Mouse (Mus musculus): ENCODE results near the gene Slc35e2. TPM values are rescaled to one million over a fixed set of nuclear protein-coding genes. Genes with fewer than 3 reads are reported as not detected.

The Slc35e2 gene
- polyA plus RNA-seq (2014; fragmentation: Nextera tagmentation; extraction: Ambion mirVana) = 18.0 and 18.1 TPM in 2 replicates

GRCm38 (mm10) chr4:155601091-155601996 lies at the start of gene Slc35e2:
Slc35e2 (plus strand) TSS chr4:155601416.
- under 1% methylated on average over 64 of the region's 65 CpGs for WGBS

GRCm38 (mm10) chr4:155552917-155553532 lies 48.2 kb upstream of the Slc35e2 start:
- H3K4me1 ChIP-seq (ENCODE audit: control insufficient read depth, insufficient read depth, low read length) = no peaks in the 10 kb centered on the region
- H3K9ac ChIP-seq (ENCODE audit: low read length) = no peak overlapping the region
- DNase-seq (ENCODE audit: low spot score, missing footprints) (no peak), ATAC-seq (ENCODE audit: low FRiP score) (no peak)
- 93% methylated on average over 6 of the region's 6 CpGs for WGBS
- H3K9me3 ChIP-seq (ENCODE audit: control insufficient read depth, low read length) = no peaks in the 10 kb centered on the region
- H3K4me2 ChIP-seq = no peak overlapping the region
- no peak overlapping the region for H3K4me3 ChIP-seq (ENCODE audit: low read depth, low read length)
- no peak overlapping the region for H3K27ac ChIP-seq (ENCODE audit: low read depth, low read length)
- peaks cover 32% of the 10 kb centered on the region; the same call in 1 of the 2 replicates for H3K36me3 ChIP-seq (ENCODE audit: control insufficient read depth, insufficient read depth, low read length)
- no peaks in the 10 kb centered on the region for H3K27me3 ChIP-seq (ENCODE audit: control insufficient read depth, insufficient read depth, low read length)

More at GRCm38 (mm10) chr4:155601091-155601996, at the start of gene Slc35e2:
- Histone ChIP-seq H3K27ac (ENCODE audit: low read depth, low read length) (peak within 1 kb of the TSS; percentile 95), H3K36me3 (ENCODE audit: control insufficient read depth, insufficient read depth, low read length) (no peaks in the 10 kb centered on the region), H3K9me3 (ENCODE audit: control insufficient read depth, low read length) (no peaks in the 10 kb centered on the region), H3K27me3 (ENCODE audit: control insufficient read depth, insufficient read depth, low read length) (no peaks in the 10 kb centered on the region), H3K4me1 (ENCODE audit: control insufficient read depth, insufficient read depth, low read length) (peaks cover 9% of the 10 kb centered on the region), H3K4me3 (ENCODE audit: low read depth, low read length) (peak within 1 kb of the TSS; percentile 94), H3K4me2 (peak within 1 kb of the TSS; percentile 97), H3K9ac (ENCODE audit: low read length) (peak within 1 kb of the TSS; percentile 86)
- peak; percentile 96 for ATAC-seq (ENCODE audit: low FRiP score)
- DNase-seq (ENCODE audit: low spot score, missing footprints) = peak; percentile 100

DNA sequence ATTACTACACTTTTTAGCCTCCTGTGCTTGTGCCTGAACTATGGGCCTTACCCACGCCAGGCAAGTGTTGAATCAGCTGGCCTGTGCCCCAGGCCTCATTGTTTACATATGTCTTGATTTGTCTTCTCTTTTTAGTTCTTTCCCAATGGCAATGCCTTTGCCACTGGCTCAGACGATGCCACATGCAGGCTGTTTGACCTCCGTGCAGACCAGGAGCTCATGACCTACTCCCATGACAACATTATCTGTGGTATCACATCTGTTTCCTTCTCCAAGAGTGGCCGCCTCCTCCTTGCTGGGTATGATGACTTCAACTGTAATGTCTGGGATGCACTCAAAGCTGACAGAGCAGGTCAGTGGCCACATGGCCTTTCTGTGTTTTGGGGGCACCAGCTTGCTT lies 46.3 kb upstream of the Slc35e2 start:
- ATAC-seq (ENCODE audit: low FRiP score) (no peak), DNase-seq (ENCODE audit: low spot score, missing footprints) (no peak)
- WGBS = 83% methylated on average over 4 of the region's 4 CpGs
- Histone ChIP-seq H3K4me1 (ENCODE audit: control insufficient read depth, insufficient read depth, low read length) (no peaks in the 10 kb centered on the region), H3K9ac (ENCODE audit: low read length) (no peak overlapping the region), H3K36me3 (ENCODE audit: control insufficient read depth, insufficient read depth, low read length) (peaks cover 40% of the 10 kb centered on the region; the same call in 1 of the 2 replicates), H3K9me3 (ENCODE audit: control insufficient read depth, low read length) (no peaks in the 10 kb centered on the region), H3K4me2 (no peak overlapping the region), H3K27ac (ENCODE audit: low read depth, low read length) (no peak overlapping the region), H3K4me3 (ENCODE audit: low read depth, low read length) (no peak overlapping the region), H3K27me3 (ENCODE audit: control insufficient read depth, insufficient read depth, low read length) (no peaks in the 10 kb centered on the region)

- 81% methylated on average over 1 of the region's 1 CpGs for WGBS
- no peak overlapping the region for H3K4me3 ChIP-seq (ENCODE audit: low read depth, low read length)
- ATAC-seq (ENCODE audit: low FRiP score) (no peak), DNase-seq (ENCODE audit: low spot score, missing footprints) (no peak)
- H3K9me3 ChIP-seq (ENCODE audit: control insufficient read depth, low read length) = no peaks in the 10 kb centered on the region
- no peak overlapping the region for H3K9ac ChIP-seq (ENCODE audit: low read length)
- no peak overlapping the region for H3K27ac ChIP-seq (ENCODE audit: low read depth, low read length)
- H3K27me3 ChIP-seq (ENCODE audit: control insufficient read depth, insufficient read depth, low read length) = no peaks in the 10 kb centered on the region
- peaks cover 44% of the 10 kb centered on the region; the same call in 1 of the 2 replicates for H3K36me3 ChIP-seq (ENCODE audit: control insufficient read depth, insufficient read depth, low read length)
- no peaks in the 10 kb centered on the region for H3K4me1 ChIP-seq (ENCODE audit: control insufficient read depth, insufficient read depth, low read length)
- H3K4me2 ChIP-seq = no peak overlapping the region
These were observed 45.8 kb upstream of the Slc35e2 start for GRCm38 (mm10) chr4:155555464-155555863.

GRCm38 (mm10) chr4:155559454-155559853 lies 41.8 kb upstream of the Slc35e2 start:
- H3K27me3 ChIP-seq (ENCODE audit: control insufficient read depth, insufficient read depth, low read length) = no peaks in the 10 kb centered on the region
- no peak overlapping the region for H3K4me2 ChIP-seq
- DNase-seq (ENCODE audit: low spot score, missing footprints) (no peak), ATAC-seq (ENCODE audit: low FRiP score) (no peak)
- H3K4me3 ChIP-seq (ENCODE audit: low read depth, low read length) = no peak overlapping the region
- H3K4me1 ChIP-seq (ENCODE audit: control insufficient read depth, insufficient read depth, low read length) = peaks cover 19% of the 10 kb centered on the region
- WGBS = 83% methylated on average over 6 of the region's 6 CpGs
- no peaks in the 10 kb centered on the region for H3K9me3 ChIP-seq (ENCODE audit: control insufficient read depth, low read length)
- no peak overlapping the region for H3K27ac ChIP-seq (ENCODE audit: low read depth, low read length)
- H3K9ac ChIP-seq (ENCODE audit: low read length) = no peak overlapping the region
- peaks cover 33% of the 10 kb centered on the region; the same call in 1 of the 2 replicates for H3K36me3 ChIP-seq (ENCODE audit: control insufficient read depth, insufficient read depth, low read length)

DNA sequence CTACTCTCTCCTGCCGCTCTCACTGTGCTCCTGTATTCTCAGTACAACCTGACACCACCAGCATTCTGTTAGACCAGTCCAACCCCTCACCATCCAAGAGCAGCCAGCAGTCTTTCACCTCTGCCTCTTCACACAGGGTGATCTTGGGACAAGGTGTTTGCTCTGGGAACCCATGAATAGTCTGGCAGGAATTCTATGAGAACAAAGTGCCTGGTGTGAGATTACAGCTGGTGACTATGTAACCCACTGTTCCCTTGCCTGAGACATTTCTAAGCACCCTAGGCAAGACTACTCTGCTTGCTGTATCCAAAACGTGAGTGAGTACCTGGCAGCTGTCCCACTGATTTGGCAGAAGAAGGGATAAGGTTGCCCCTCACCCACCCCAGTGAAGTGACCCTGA lies 40.3 kb upstream of the Slc35e2 start:
- ATAC-seq (ENCODE audit: low FRiP score) (no peak), DNase-seq (ENCODE audit: low spot score, missing footprints) (no peak)
- H3K4me2 ChIP-seq = no peak overlapping the region
- H3K27ac ChIP-seq (ENCODE audit: low read depth, low read length) = no peak overlapping the region
- H3K36me3 ChIP-seq (ENCODE audit: control insufficient read depth, insufficient read depth, low read length) = peaks cover 21% of the 10 kb centered on the region; the same call in 1 of the 2 replicates
- no peaks in the 10 kb centered on the region for H3K9me3 ChIP-seq (ENCODE audit: control insufficient read depth, low read length)
- H3K4me1 ChIP-seq (ENCODE audit: control insufficient read depth, insufficient read depth, low read length) = peaks cover 28% of the 10 kb centered on the region
- no peaks in the 10 kb centered on the region for H3K27me3 ChIP-seq (ENCODE audit: control insufficient read depth, insufficient read depth, low read length)
- no peak overlapping the region for H3K9ac ChIP-seq (ENCODE audit: low read length)
- no peak overlapping the region for H3K4me3 ChIP-seq (ENCODE audit: low read depth, low read length)
- WGBS = 65% methylated on average over 2 of the region's 2 CpGs

- Histone ChIP-seq H3K9ac (ENCODE audit: low read length) (peak within 1 kb of the TSS; percentile 59), H3K36me3 (ENCODE audit: control insufficient read depth, insufficient read depth, low read length) (peaks cover 15% of the 10 kb centered on the region; the same call in 1 of the 2 replicates), H3K4me2 (peak within 1 kb of the TSS; percentile 49), H3K4me1 (ENCODE audit: control insufficient read depth, insufficient read depth, low read length) (peaks cover 28% of the 10 kb centered on the region), H3K4me3 (ENCODE audit: low read depth, low read length) (peak within 1 kb of the TSS; percentile 60), H3K9me3 (ENCODE audit: control insufficient read depth, low read length) (no peaks in the 10 kb centered on the region), H3K27ac (ENCODE audit: low read depth, low read length) (peak within 1 kb of the TSS; percentile 68), H3K27me3 (ENCODE audit: control insufficient read depth, insufficient read depth, low read length) (no peaks in the 10 kb centered on the region)
- DNase-seq (ENCODE audit: low spot score, missing footprints) (no peak), ATAC-seq (ENCODE audit: low FRiP score) (no peak)
- 77% methylated on average over 7 of the region's 7 CpGs for WGBS
These were observed 39.4 kb upstream of the Slc35e2 start, which contains the start of gene Nadk for GRCm38 (mm10) chr4:155561661-155562442. Nadk (plus strand) TSS chr4:155562378.

DNA sequence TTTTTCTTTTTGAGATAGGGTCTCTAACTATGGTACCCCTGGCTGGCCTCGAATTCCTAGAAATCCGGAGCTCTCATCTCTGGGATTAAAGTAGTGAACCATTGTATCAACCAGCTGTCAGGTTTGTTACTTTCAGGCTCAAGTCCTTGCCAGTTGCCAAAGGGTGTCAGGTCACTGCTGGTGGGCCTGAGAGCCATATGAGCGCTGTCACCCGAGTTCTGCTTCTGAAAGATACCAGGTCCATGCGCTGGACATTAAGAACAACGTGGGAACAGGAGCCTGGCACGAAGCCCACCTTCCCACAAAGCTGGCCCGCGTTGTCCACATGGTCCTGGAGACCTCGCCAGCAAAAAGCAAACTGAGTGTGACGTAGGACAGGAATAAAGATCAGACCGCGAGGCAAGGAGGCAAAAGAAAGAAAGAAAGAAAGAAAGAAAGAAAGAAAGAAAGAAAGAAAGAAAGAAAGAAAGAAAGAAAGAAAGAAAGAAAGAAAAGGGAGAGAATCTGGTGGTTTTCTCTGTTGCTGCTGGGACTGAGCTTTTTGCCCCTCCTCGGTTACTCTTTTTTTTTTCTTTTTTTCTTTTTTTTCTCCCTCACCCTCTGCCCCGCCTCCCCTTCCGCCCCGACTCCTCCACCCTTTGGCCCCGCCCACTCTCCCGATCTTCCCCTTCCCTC lies 38.4 kb upstream of the Slc35e2 start:
- peak overlapping the region; percentile 60 for H3K4me3 ChIP-seq (ENCODE audit: low read depth, low read length)
- peaks cover 28% of the 10 kb centered on the region for H3K4me1 ChIP-seq (ENCODE audit: control insufficient read depth, insufficient read depth, low read length)
- peak overlapping the region; percentile 49 for H3K4me2 ChIP-seq
- peaks cover 12% of the 10 kb centered on the region; the same call in 1 of the 2 replicates for H3K36me3 ChIP-seq (ENCODE audit: control insufficient read depth, insufficient read depth, low read length)
- 4% methylated on average over 18 of the region's 19 CpGs for WGBS
- H3K27me3 ChIP-seq (ENCODE audit: control insufficient read depth, insufficient read depth, low read length) = no peaks in the 10 kb centered on the region
- ATAC-seq (ENCODE audit: low FRiP score) (no peak; the same call in 1 of the 2 replicates), DNase-seq (ENCODE audit: low spot score, missing footprints) (peak; percentile 95)
- H3K9me3 ChIP-seq (ENCODE audit: control insufficient read depth, low read length) = no peaks in the 10 kb centered on the region
- peak overlapping the region; percentile 59 for H3K9ac ChIP-seq (ENCODE audit: low read length)
- H3K27ac ChIP-seq (ENCODE audit: low read depth, low read length) = peak overlapping the region; percentile 68
